Mouse (Mus musculus): Measurements from ENCODE around the gene Selenov.

Selenov gene

GRCm38 (mm10) chr7:28290638-28291590, at the start of gene Selenov:
Gene Selenov, minus strand, starts transcription at chr7:28291186.
- peak; percentile 17 to 40 for DNase-seq

- peak; percentile 68 to 72 for DNase-seq
Observed at GRCm38 (mm10) chr7:28339213-28339917, 48.4 kb upstream of the Selenov start.

GRCm38 (mm10) chr7:28338108-28338998, 47.4 kb upstream of the Selenov start, which contains the start of gene Supt5:
Gene Supt5, minus strand, starts transcription at chr7:28338746.
- peak; percentile 98 to 99 for DNase-seq

DNA sequence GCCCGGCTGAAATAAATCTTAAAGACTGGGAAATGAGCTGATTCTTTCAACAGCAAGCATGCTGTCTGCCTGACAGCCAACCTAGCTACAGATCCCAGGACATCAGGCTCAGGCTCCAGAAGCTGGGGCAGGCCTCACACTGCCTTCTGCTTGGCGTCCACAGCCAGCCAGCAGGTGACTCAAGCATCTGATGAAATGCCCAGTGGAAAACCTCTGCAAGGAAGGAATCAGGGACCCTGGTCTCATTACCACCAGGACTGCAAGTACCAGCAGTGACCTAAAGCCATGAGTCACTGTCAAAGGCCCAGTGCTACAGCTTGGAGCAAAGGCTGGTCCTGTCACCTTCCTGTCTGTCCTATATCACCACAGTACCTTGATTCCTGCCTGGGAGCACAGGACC, 44.5 kb upstream of the Selenov start:
- DNase-seq: no peak

DNA sequence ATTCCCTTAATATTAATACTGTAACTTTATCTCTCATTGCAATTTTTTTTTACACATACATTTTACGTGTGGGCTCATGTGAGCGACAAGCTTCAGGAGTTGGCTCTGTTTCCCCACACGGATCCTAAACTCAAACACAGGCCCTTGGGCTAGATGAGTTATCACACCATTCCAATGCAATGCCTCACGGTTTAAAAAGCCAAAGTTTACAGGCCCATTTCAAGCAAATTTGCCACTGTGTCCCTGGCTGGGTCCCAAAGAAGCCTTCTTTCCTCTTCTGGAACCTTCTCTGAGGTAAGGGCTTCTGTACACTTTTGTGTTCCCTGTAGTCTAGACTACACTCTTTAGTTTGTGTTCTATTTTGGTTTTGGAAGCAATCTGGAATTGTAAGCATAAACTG, 43.5 kb upstream of the Selenov start:
- no peak for DNase-seq

GRCm38 (mm10) chr7:28328260-28328659, 37.3 kb upstream of the Selenov start:
- no peak for DNase-seq

GRCm38 (mm10) chr7:28326457-28326856, 35.5 kb upstream of the Selenov start:
- no peak for DNase-seq

GRCm38 (mm10) chr7:28325293-28325692, 34.3 kb upstream of the Selenov start:
- no peak for DNase-seq

DNA sequence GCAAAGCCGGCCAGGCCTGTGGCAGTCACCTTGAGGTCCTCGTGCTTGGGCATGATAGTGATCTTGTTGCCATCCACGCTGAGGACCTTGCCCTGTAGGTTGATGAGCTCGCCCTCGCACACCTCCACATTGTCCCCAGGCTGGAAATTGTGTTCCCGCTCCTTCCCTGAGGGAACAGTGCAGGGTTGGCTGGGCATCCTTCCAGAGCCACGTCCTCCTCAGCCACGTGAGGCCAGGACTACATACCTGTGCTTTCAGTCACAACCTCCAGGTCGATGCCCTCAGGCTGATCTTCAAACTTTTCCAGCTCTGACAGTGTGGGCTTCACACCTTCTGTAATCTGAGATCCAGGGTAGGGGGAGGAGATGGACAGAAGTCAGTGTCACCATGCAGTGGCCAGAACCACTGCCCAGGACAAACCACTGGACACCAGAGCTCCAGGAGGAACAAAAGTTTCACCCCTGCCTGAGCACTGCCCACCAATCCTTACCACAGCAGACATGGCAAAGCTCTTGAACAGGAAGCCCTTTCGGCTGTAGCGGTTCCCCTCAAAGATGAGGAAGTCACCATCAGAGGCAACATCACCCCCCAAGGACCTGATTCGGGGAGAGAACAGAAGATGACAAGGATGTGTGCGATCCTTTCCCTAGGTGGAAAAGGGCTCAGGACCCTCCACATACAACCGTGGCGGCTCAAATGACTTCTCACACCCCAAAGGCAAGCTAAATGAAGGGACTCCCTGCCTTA, 31.2 kb upstream of the Selenov start:
- no peak for DNase-seq

- no peak for DNase-seq
Observed at GRCm38 (mm10) chr7:28318714-28319113, 27.7 kb upstream of the Selenov start.

- no peak for DNase-seq
Observed at GRCm38 (mm10) chr7:28318036-28318435, 27.1 kb upstream of the Selenov start.

DNA sequence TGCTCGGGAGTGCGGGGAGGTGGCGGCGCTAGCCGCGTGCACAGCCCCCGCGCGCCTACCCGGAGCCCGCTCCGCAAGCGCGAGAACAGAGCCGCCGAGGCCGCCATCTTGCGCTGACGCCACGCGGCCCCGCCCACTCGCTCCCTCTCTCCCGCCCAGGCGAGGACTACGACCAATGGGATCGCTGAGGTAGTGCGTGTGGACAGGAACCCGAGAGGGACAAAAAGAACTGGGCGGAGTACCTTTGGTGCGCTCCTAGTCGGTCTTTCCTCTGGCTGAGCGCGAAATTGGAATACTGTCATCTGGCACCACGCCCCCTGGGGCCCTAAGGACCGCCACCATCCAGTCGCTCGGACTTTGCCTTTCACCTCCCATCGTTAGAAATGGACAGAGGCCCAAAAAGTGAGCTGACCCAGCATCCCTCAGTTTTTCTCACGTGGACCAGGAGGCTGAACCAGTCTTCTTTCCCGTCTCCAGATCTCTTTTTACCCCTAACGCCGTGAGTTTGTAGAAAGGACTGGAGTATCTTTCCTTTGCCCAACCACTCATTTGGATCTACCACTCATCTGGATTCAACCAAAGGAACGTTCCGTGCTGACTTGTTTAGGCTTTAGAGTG, 21.0 kb upstream of the Selenov start, which contains the start of gene Timm50:
Gene Timm50 (minus strand): TSS at position 147 of the 618 bp plus-strand sequence.
- peak; percentile 97 to 98 for DNase-seq

DNA sequence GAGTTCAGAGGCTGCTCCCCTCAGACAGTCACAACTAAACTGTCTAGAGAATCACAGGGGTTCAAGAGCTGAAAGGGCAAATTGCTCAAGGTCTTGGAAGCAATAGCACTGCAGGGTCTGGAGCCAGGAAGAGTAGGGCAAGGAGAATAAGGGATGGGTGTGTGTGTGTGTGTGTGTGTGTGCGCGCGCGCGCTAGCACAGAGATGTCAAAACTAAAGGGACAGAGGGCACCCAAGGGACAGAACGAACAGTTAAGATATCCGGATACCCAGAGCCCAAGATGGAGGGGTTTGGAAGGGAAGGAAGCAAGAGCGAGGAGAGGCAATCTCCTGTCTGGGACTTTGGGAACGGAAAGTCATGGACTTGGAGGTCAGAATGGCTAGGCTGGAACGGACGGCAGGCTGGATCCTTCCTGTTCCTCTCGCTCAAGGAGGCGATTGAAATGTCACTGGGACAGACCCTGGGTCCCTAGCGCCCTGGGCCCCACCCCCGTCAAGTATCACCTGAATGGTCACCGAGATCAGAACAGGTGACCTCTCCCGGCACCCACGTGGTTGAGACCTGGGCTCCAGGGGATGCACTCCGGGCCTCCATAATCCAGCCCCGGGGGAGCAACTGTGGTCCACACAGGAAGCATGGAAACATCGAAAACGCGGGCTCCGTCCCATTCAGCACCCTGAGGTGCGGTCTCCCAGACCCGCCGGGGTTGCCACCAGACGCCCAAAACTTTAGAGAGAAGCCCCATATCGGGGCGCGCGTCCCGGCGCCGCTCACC, 20.4 kb upstream of the Selenov start:
- DNase-seq: no peak

- no peak for DNase-seq
Observed at GRCm38 (mm10) chr7:28309737-28310136, 18.8 kb upstream of the Selenov start.

DNA sequence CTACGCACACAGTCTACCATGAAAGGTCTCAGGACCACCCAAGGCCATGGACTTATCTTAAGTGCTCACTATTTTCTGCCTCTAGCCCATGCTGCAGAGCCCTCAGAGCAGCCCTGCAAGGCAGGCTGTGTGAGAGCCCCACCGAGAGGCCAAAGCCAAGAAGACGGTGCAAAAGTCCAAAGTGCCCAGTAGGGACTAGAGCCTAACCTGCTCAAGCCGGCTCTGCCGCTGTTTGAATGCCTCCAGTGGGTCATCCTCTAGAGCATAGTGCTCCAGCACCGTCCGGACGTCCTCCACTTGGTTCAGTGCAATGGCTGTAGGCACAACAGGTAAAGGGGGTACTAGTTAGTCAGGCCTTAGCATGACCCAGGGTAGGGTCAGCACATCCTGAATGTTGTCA, 15.2 kb upstream of the Selenov start:
- DNase-seq: no peak

GRCm38 (mm10) chr7:28305641-28306040, 14.7 kb upstream of the Selenov start:
- no peak for DNase-seq

DNA sequence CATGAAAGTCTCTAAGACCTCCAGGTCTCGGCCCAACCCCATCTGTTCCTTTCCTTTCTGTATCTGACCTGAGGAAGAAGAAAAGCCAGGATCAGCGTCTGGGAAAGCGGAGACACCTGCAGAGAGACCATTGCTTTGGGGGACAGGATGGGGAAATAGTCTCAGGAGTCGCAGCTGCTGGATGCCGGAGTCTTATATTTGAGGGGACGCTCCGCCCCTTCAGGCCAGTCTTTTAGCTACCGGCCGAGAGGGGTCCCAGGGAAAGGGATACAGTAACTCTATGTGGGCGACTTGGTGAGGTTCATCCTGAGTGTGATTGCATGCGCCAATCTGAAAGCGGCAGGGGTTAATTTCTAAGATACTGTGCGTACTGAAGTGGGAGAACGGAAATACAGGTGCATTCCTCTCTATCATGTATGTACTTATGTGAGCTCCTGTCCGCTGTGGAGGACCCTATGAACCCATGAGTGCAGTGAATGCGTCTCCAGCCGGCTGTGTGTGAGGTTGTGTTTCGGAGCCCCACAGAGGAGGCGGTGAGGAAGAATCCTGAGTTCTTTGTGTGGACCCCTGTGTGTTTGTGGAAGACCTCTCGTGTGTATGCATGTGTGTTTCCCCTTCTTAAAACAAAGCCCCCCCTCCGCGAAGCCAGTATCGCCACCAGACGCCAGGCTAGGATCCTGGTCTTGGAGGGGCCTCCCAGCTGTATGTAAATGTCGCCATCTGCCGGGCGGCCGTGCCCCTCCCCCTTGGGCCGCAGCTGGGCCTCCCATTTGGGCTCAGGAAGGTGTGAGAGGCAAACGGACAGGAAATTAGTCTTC, 10.8 kb upstream of the Selenov start, which contains the start of gene Dll3:
Gene Dll3 (minus strand): TSS at position 623 of the 818 bp plus-strand sequence.
- DNase-seq: peak; percentile 71

- DNase-seq: peak in 1 of 2 experiments; percentile 55
Observed at GRCm38 (mm10) chr7:28298837-28299625, 8.0 kb upstream of the Selenov start.

- peak; percentile 64 to 78 for DNase-seq
Observed at GRCm38 (mm10) chr7:28294481-28294880, 3.5 kb upstream of the Selenov start.

Data from lung, postnatal 4 days (tissue).